Mouse (Mus musculus): ENCODE results near the gene Fah. TPM values are rescaled to one million over a fixed set of nuclear protein-coding genes. Genes with fewer than 3 reads are reported as not detected.

Fah gene
- total RNA-seq, 1 experiment, result 10.3 TPM

- H3K9ac ChIP-seq (ENCODE audit: insufficient read depth, low read depth, low read length, poor library complexity, severe bottlenecking), result no peak overlapping the region
- no peak for DNase-seq (ENCODE audit: low read depth, low spot score)
- H3K4me3 ChIP-seq (ENCODE audit: insufficient read depth in 1 of 2, low read depth in 1 of 2, low read length in 2 of 2, poor library complexity in 1 of 2, severe bottlenecking in 1 of 2), result no peak overlapping the region
- no peaks in the 10 kb centered on the region for H3K36me3 ChIP-seq (ENCODE audit: control insufficient read depth, insufficient read depth, low read length, poor library complexity, severe bottlenecking)
- H3K9me3 ChIP-seq (ENCODE audit: control insufficient read depth, insufficient read depth, low read depth, low read length), result no peaks in the 10 kb centered on the region
- no peak overlapping the region for H3K27ac ChIP-seq (ENCODE audit: insufficient read depth, low read depth, low read length, poor library complexity, severe bottlenecking)
- H3K4me1 ChIP-seq (ENCODE audit: control insufficient read depth in 2 of 2, insufficient read depth in 2 of 2, low read length in 2 of 2, poor library complexity in 1 of 2), result 0 out of 4 replicates have a peak, but pooled peaks cover 0 to 2% of the 10 kb centered on the region in 2 experiments
- no peak for TF ChIP-seq MAFK (IDR thresholded peaks at IDR 0.05; ENCODE audit: insufficient read depth, low read depth, low read length)
- no peak for TF ChIP-seq ZNF384 (IDR thresholded peaks at IDR 0.05; ENCODE audit: low read depth, low read length)
- no peak for TF ChIP-seq HCFC1 (IDR thresholded peaks at IDR 0.05; ENCODE audit: borderline replicate concordance, insufficient read depth, low read length)
- no peak for TF ChIP-seq ZC3H11A (IDR thresholded peaks at IDR 0.05; ENCODE audit: borderline replicate concordance, low read depth, low read length)
- no peak for TF ChIP-seq CHD2 (IDR thresholded peaks at IDR 0.05; ENCODE audit: low read depth, low read length)
- in situ Hi-C loops (cut with MboI; ENCODE audit: low sequenced_read_pairs in 2 of 2, unreplicated experiment in 2 of 2), result no loop called here
Measured at GRCm38 (mm10) chr7:84611609-84612008, 5.1 kb upstream of the Fah start.

DNA sequence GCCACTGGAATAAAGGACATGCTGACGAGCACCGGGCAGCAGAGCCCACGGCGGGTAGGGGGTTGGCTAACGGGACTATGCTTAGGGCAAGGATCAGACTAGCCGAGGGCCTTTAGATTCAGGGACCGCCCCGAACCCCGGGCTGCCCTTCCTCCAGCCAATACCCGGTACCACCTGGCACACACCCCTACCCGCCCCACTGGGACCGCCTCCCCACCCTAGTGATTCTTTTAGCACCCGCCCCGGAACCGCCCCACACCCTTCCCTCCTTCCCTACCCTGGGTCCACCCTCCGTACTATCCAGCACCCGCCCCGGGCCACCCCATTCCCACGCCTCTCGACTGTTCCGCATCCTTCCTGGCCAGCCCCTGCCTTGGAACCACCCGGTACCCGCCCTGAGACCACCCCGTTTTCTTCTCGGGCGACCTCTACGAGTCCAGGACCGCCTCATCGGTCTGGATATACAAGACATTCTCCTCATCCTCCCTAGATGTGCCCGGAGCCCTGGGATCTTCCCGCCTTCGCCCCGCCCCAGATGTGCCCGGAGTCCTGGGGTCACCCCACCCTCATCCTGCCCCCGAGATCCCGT, 724 bp downstream of the Fah start:
- DNase-seq (ENCODE audit: low read depth, low spot score), result peak; percentile 68
- H3K36me3 ChIP-seq (ENCODE audit: control insufficient read depth, insufficient read depth, low read length, poor library complexity, severe bottlenecking), result no peaks in the 10 kb centered on the region; the same call in 1 of the 2 replicates
- in situ Hi-C loops (cut with MboI; ENCODE audit: low sequenced_read_pairs in 2 of 2, unreplicated experiment in 2 of 2), result no loop called here
- peak overlapping the region; percentile 80 for H3K9ac ChIP-seq (ENCODE audit: insufficient read depth, low read depth, low read length, poor library complexity, severe bottlenecking)
- no peaks in the 10 kb centered on the region for H3K9me3 ChIP-seq (ENCODE audit: control insufficient read depth, insufficient read depth, low read depth, low read length)
- H3K27ac ChIP-seq (ENCODE audit: insufficient read depth, low read depth, low read length, poor library complexity, severe bottlenecking), result peak overlapping the region; percentile 76
- H3K4me1 ChIP-seq (ENCODE audit: control insufficient read depth in 2 of 2, insufficient read depth in 2 of 2, low read length in 2 of 2, poor library complexity in 1 of 2), result peaks cover 0 to 5% of the 10 kb centered on the region in 2 experiments; a peak in 1 of 4 replicates
- TF ChIP-seq CHD2 (IDR thresholded peaks at IDR 0.05; ENCODE audit: low read depth, low read length) (no peak), ZNF384 (IDR thresholded peaks at IDR 0.05; ENCODE audit: low read depth, low read length) (no peak), HCFC1 (IDR thresholded peaks at IDR 0.05; ENCODE audit: borderline replicate concordance, insufficient read depth, low read length) (no peak), MAFK (IDR thresholded peaks at IDR 0.05; ENCODE audit: insufficient read depth, low read depth, low read length) (no peak)
- peak overlapping the region; percentile 73 to 99 for H3K4me3 ChIP-seq (ENCODE audit: insufficient read depth in 1 of 2, low read depth in 1 of 2, low read length in 2 of 2, poor library complexity in 1 of 2, severe bottlenecking in 1 of 2)

GRCm38 (mm10) chr7:84605033-84605687, 1.4 kb downstream of the Fah start:
- Histone ChIP-seq H3K4me3 (ENCODE audit: insufficient read depth in 1 of 2, low read depth in 1 of 2, low read length in 2 of 2, poor library complexity in 1 of 2, severe bottlenecking in 1 of 2) (peak overlapping the region; percentile 73 to 99), H3K27ac (ENCODE audit: insufficient read depth, low read depth, low read length, poor library complexity, severe bottlenecking) (peak overlapping the region; percentile 76; the same call in 1 of the 2 replicates), H3K9ac (ENCODE audit: insufficient read depth, low read depth, low read length, poor library complexity, severe bottlenecking) (peak overlapping the region; percentile 80), H3K4me1 (ENCODE audit: control insufficient read depth in 2 of 2, insufficient read depth in 2 of 2, low read length in 2 of 2, poor library complexity in 1 of 2) (peaks cover 0 to 5% of the 10 kb centered on the region in 2 experiments; a peak in 1 of 4 replicates), H3K36me3 (ENCODE audit: control insufficient read depth, insufficient read depth, low read length, poor library complexity, severe bottlenecking) (peaks cover 1% of the 10 kb centered on the region; the same call in 1 of the 2 replicates), H3K9me3 (ENCODE audit: control insufficient read depth, insufficient read depth, low read depth, low read length) (no peaks in the 10 kb centered on the region)
- in situ Hi-C loops (cut with MboI; ENCODE audit: low sequenced_read_pairs in 2 of 2, unreplicated experiment in 2 of 2), result no loop called here
- TF ChIP-seq ZC3H11A (IDR thresholded peaks at IDR 0.05; ENCODE audit: borderline replicate concordance, low read depth, low read length) (no peak), CHD2 (IDR thresholded peaks at IDR 0.05; ENCODE audit: low read depth, low read length) (no peak), HCFC1 (IDR thresholded peaks at IDR 0.05; ENCODE audit: borderline replicate concordance, insufficient read depth, low read length) (no peak), ZNF384 (IDR thresholded peaks at IDR 0.05; ENCODE audit: low read depth, low read length) (no peak), MAFK (IDR thresholded peaks at IDR 0.05; ENCODE audit: insufficient read depth, low read depth, low read length) (no peak)
- no peak for DNase-seq (ENCODE audit: low read depth, low spot score)

DNA sequence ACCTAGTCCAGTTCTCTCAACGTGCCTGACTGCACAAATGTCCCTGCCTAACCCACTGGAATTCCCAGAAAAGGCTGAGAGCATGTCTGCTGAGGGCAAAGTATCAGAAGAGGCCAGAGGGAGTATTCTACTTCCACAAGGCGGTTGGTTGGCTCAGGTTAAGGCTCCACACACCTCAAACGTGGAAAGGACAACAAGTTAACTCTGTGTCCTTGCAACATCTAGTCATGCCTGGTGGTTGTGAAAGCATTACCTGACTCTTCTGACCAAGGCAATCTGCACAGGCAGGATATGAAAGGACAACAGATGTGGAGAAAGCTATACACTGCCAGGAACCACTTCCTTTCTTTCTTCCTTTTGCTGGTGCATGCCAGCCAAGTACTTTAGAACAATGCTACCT, 2.0 kb downstream of the Fah start:
- no peak for DNase-seq (ENCODE audit: low read depth, low spot score)
- Histone ChIP-seq H3K9me3 (ENCODE audit: control insufficient read depth, insufficient read depth, low read depth, low read length) (no peaks in the 10 kb centered on the region), H3K4me3 (ENCODE audit: insufficient read depth in 1 of 2, low read depth in 1 of 2, low read length in 2 of 2, poor library complexity in 1 of 2, severe bottlenecking in 1 of 2) (no peak overlapping the region; a peak in 1 of 4 replicates), H3K36me3 (ENCODE audit: control insufficient read depth, insufficient read depth, low read length, poor library complexity, severe bottlenecking) (peaks cover 1% of the 10 kb centered on the region; the same call in 1 of the 2 replicates), H3K27ac (ENCODE audit: insufficient read depth, low read depth, low read length, poor library complexity, severe bottlenecking) (no peak overlapping the region), H3K4me1 (ENCODE audit: control insufficient read depth in 2 of 2, insufficient read depth in 2 of 2, low read length in 2 of 2, poor library complexity in 1 of 2) (peaks cover 0 to 5% of the 10 kb centered on the region in 2 experiments; a peak in 1 of 4 replicates), H3K9ac (ENCODE audit: insufficient read depth, low read depth, low read length, poor library complexity, severe bottlenecking) (no peak overlapping the region)
- in situ Hi-C loops (cut with MboI; ENCODE audit: low sequenced_read_pairs in 2 of 2, unreplicated experiment in 2 of 2), result no loop called here
- TF ChIP-seq ZNF384 (IDR thresholded peaks at IDR 0.05; ENCODE audit: low read depth, low read length), result no peak
- no peak for TF ChIP-seq MAFK (IDR thresholded peaks at IDR 0.05; ENCODE audit: insufficient read depth, low read depth, low read length)
- no peak for TF ChIP-seq CHD2 (IDR thresholded peaks at IDR 0.05; ENCODE audit: low read depth, low read length)
- no peak for TF ChIP-seq HCFC1 (IDR thresholded peaks at IDR 0.05; ENCODE audit: borderline replicate concordance, insufficient read depth, low read length)
- no peak for TF ChIP-seq ZC3H11A (IDR thresholded peaks at IDR 0.05; ENCODE audit: borderline replicate concordance, low read depth, low read length)
